Comparison of ENCODE assay signal across 27 mouse cellular contexts in genomic region chr9:101206516-101206915, GRCm38 (mm10). TPM values are rescaled to one million over a fixed set of nuclear protein-coding genes. Genes with fewer than 3 reads are reported as not detected.
DNase-seq lines count a peak whose midpoint lies in the region; ATAC-seq and TF ChIP-seq lines count a peak whose summit lies in the region.
"Had no signal": no experiment of that assay in that cellular context is flagged by ENCODE, and none has a peak within 500 bp of the region (broad histone marks: within the 10 kb centered on the region; RNA-seq: fewer than 3 reads in every experiment).

No protein-coding gene starts in this region.

- no peak for TF ChIP-seq POLR2A in kidney, adult 2 months (IDR thresholded peaks at IDR 0.05; ENCODE audit: low read depth, low read length)

- H3K9ac ChIP-seq in liver, embryonic 15.5 days, result no peak overlapping the region
- no peak overlapping the region for H3K9ac ChIP-seq in liver, embryonic 11.5 days (ENCODE audit: low read depth, low read length)
- H3K9ac ChIP-seq: embryonic facial prominence, embryonic 13.5 days; forebrain, embryonic 12.5 days; forebrain, embryonic 15.5 days; heart, embryonic 12.5 days; heart, embryonic 15.5 days; hindbrain, embryonic 13.5 days had no signal

- no peaks in the 10 kb centered on the region for H3K27me3 ChIP-seq in kidney, adult 2 months (replicated peaks; ENCODE audit: control insufficient read depth, insufficient read depth, low read length)
- H3K27me3 ChIP-seq in liver, embryonic 15.5 days, result no peaks in the 10 kb centered on the region
- no peaks in the 10 kb centered on the region for H3K27me3 ChIP-seq in liver, embryonic 11.5 days (replicated peaks; ENCODE audit: control insufficient read depth, insufficient read depth, low read length)
- H3K27me3 ChIP-seq: embryonic facial prominence, embryonic 13.5 days; forebrain, embryonic 12.5 days; forebrain, embryonic 15.5 days; heart, embryonic 12.5 days; heart, embryonic 15.5 days; hindbrain, embryonic 13.5 days had no signal

- no peak overlapping the region for H3K4me2 ChIP-seq in liver, embryonic 15.5 days
- H3K4me2 ChIP-seq in liver, embryonic 11.5 days, result no peak overlapping the region
- H3K4me2 ChIP-seq: embryonic facial prominence, embryonic 13.5 days; forebrain, embryonic 12.5 days; forebrain, embryonic 15.5 days; heart, embryonic 12.5 days; heart, embryonic 15.5 days; hindbrain, embryonic 13.5 days had no signal

- peaks cover 20% of the 10 kb centered on the region for H3K4me1 ChIP-seq in kidney, adult 2 months (ENCODE audit: control insufficient read depth, insufficient read depth, low read length)
- H3K4me1 ChIP-seq in liver, embryonic 15.5 days (replicated peaks), result no peaks in the 10 kb centered on the region
- H3K4me1 ChIP-seq in liver, embryonic 11.5 days (replicated peaks; ENCODE audit: control insufficient read depth, insufficient read depth, low read length), result no peaks in the 10 kb centered on the region
- H3K4me1 ChIP-seq: embryonic facial prominence, embryonic 10.5 days; embryonic facial prominence, embryonic 13.5 days; forebrain, embryonic 12.5 days; hindbrain, embryonic 13.5 days had no signal

- H3K4me3 ChIP-seq in kidney, adult 2 months (ENCODE audit: insufficient read depth, low read depth, low read length), result no peak overlapping the region
- H3K4me3 ChIP-seq in layer of hippocampus, adult 2 months, result no peak overlapping the region
- H3K4me3 ChIP-seq in liver, embryonic 15.5 days (replicated peaks), result no peak overlapping the region
- H3K4me3 ChIP-seq in liver, embryonic 11.5 days (ENCODE audit: low read depth, low read length), result no peak overlapping the region
- H3K4me3 ChIP-seq: embryonic facial prominence, embryonic 10.5 days; embryonic facial prominence, embryonic 13.5 days; erythroblast, embryonic 14.5 days; forebrain, embryonic 12.5 days; forebrain, embryonic 15.5 days; heart, embryonic 12.5 days; heart, embryonic 15.5 days; hindbrain, embryonic 10.5 days; hindbrain, embryonic 13.5 days had no signal

- H3K9me3 ChIP-seq in liver, embryonic 15.5 days (replicated peaks), result no peaks in the 10 kb centered on the region
- no peaks in the 10 kb centered on the region for H3K9me3 ChIP-seq in liver, embryonic 11.5 days (ENCODE audit: control insufficient read depth, low read length)
- H3K9me3 ChIP-seq: embryonic facial prominence, embryonic 10.5 days; embryonic facial prominence, embryonic 13.5 days; forebrain, embryonic 12.5 days; forebrain, embryonic 15.5 days; heart, embryonic 12.5 days; heart, embryonic 15.5 days; hindbrain, embryonic 10.5 days; hindbrain, embryonic 13.5 days had no signal

- 75% methylated on average over 4 of the region's 4 CpGs for WGBS in kidney, adult 2 months
- WGBS in liver, embryonic 15.5 days (ENCODE audit: insufficient replicate concordance), result 55% methylated on average over 4 of the region's 4 CpGs
- 75% methylated on average over 4 of the region's 4 CpGs for WGBS in liver, embryonic 11.5 days

- no peak for TF ChIP-seq CTCF in kidney, adult 2 months (conservative IDR thresholded peaks at IDR 0.05; ENCODE audit: insufficient read depth, insufficient read length, low read depth, low read length)
- TF ChIP-seq CTCF in layer of hippocampus, adult 2 months (conservative IDR thresholded peaks at IDR 0.05), result no peak

- H3K27ac ChIP-seq in kidney, adult 2 months (ENCODE audit: insufficient read depth, low read depth, low read length), result peak overlapping the region; percentile 26
- H3K27ac ChIP-seq in layer of hippocampus, adult 2 months, result peak overlapping the region; percentile 48; the same call in 1 of the 2 replicates
- H3K27ac ChIP-seq in liver, embryonic 15.5 days (replicated peaks), result peak overlapping the region; percentile 29; the same call in 1 of the 2 replicates
- no peak overlapping the region for H3K27ac ChIP-seq in liver, embryonic 11.5 days (ENCODE audit: low read depth, low read length)
- H3K27ac ChIP-seq: embryonic facial prominence, embryonic 10.5 days; embryonic facial prominence, embryonic 13.5 days; forebrain, embryonic 12.5 days; forebrain, embryonic 15.5 days; heart, embryonic 15.5 days; hindbrain, embryonic 10.5 days; hindbrain, embryonic 13.5 days had no signal

- H3K36me3 ChIP-seq in kidney, adult 2 months (ENCODE audit: control insufficient read depth, insufficient read depth, low read length), result no peaks in the 10 kb centered on the region; the same call in 1 of the 2 replicates
- H3K36me3 ChIP-seq in liver, embryonic 15.5 days (replicated peaks), result no peaks in the 10 kb centered on the region
- H3K36me3 ChIP-seq in liver, embryonic 11.5 days (ENCODE audit: control insufficient read depth, insufficient read depth, low read length), result no peaks in the 10 kb centered on the region
- H3K36me3 ChIP-seq: embryonic facial prominence, embryonic 10.5 days; forebrain, embryonic 15.5 days; hindbrain, embryonic 10.5 days had no signal

- DNase-seq in kidney, adult 2 months, result no peak
- DNase-seq in kidney, postnatal 4 days, result no peak
- DNase-seq in layer of hippocampus, adult 2 months (ENCODE audit: low spot score in 2 of 2), result no peak
- no peak for DNase-seq in layer of hippocampus, adult 18-20 months (ENCODE audit: low spot score in 2 of 2)
- DNase-seq in liver, embryonic 11.5 days (ENCODE audit: low spot score), result no peak
- DNase-seq: adrenal gland, adult 2 months; adrenal gland, postnatal 14 days; cerebellum, adult 11-12 months; cerebellum, adult 8-10 months; cerebellum, postnatal 36 days; embryo, embryonic 11 days; gastrocnemius, postnatal 25 days; heart, adult 18-20 months; heart, postnatal 10 days; heart, postnatal 36 days had no signal

- no peak for ATAC-seq in liver, embryonic 15.5 days (ENCODE audit: insufficient read depth)
- no peak for ATAC-seq in liver, embryonic 11.5 days (replicated peaks; ENCODE audit: low FRiP score)
- ATAC-seq: CD4-positive, CD25-positive, alpha-beta regulatory T cell, adult 4 months; forebrain, embryonic 15.5 days; hindbrain, embryonic 16.5 days had no signal

RNA-seq across cellular contexts. Expression of gene Ppp2r3a, which starts 45.1 kb away (rescaled TPM):
- polyA plus RNA-seq in kidney, adult 2 months (2012; rRNA removed), result 13.9 and 17.6 TPM in 2 replicates
- total RNA-seq in layer of hippocampus, adult 2 months (2021), result 10 to 100 TPM; 29.0 to 30.9 TPM
- total RNA-seq in layer of hippocampus, adult 18-20 months (2021), result 10 to 100 TPM; 29.0 to 31.3 TPM
- polyA plus RNA-seq in liver, embryonic 15.5 days (2015; fragmentation: Nextera tagmentation; extraction: Ambion mirVana), result 3.2 and 3.4 TPM in 2 replicates
- 7.5 and 7.9 TPM in 2 replicates for polyA plus RNA-seq in liver, embryonic 11.5 days (2014; fragmentation: Nextera tagmentation; extraction: Ambion mirVana)
